Mouse (Mus musculus): Measurements from ENCODE around the gene D10Wsu102e. TPM values are rescaled to one million over a fixed set of nuclear protein-coding genes. Genes with fewer than 3 reads are reported as not detected.

D10Wsu102e gene
- polyA plus RNA-seq, 1 experiment from 2014 or later = 1.6 TPM

GRCm38 (mm10) chr10:83353680-83354332, 6.2 kb upstream of the D10Wsu102e start:
- DNase-seq (ENCODE audit: low spot score) (no peak), ATAC-seq (replicated peaks; ENCODE audit: low FRiP score) (no peak)
- Histone ChIP-seq H3K9me3 (ENCODE audit: control insufficient read depth, low read length) (no peaks in the 10 kb centered on the region), H3K36me3 (ENCODE audit: control insufficient read depth, insufficient read depth, low read length) (no peaks in the 10 kb centered on the region), H3K4me2 (ENCODE audit: low read depth, low read length, severe bottlenecking) (no peak overlapping the region), H3K4me3 (ENCODE audit: low read depth, low read length) (no peak overlapping the region), H3K9ac (ENCODE audit: low read length) (no peak overlapping the region), H3K27me3 (ENCODE audit: control insufficient read depth, insufficient read depth, low read length) (no peaks in the 10 kb centered on the region), H3K27ac (ENCODE audit: low read depth, low read length) (no peak overlapping the region), H3K4me1 (replicated peaks; ENCODE audit: control insufficient read depth, insufficient read depth, low read length) (no peaks in the 10 kb centered on the region)
- 67% methylated on average over 14 of the region's 14 CpGs for WGBS

- Histone ChIP-seq H3K4me3 (ENCODE audit: low read depth, low read length) (no peak overlapping the region), H3K27me3 (ENCODE audit: control insufficient read depth, insufficient read depth, low read length) (no peaks in the 10 kb centered on the region), H3K36me3 (ENCODE audit: control insufficient read depth, insufficient read depth, low read length) (no peaks in the 10 kb centered on the region), H3K9me3 (ENCODE audit: control insufficient read depth, low read length) (no peaks in the 10 kb centered on the region), H3K4me2 (ENCODE audit: low read depth, low read length, severe bottlenecking) (no peak overlapping the region), H3K4me1 (replicated peaks; ENCODE audit: control insufficient read depth, insufficient read depth, low read length) (no peaks in the 10 kb centered on the region), H3K9ac (ENCODE audit: low read length) (no peak overlapping the region), H3K27ac (ENCODE audit: low read depth, low read length) (no peak overlapping the region)
- DNase-seq (ENCODE audit: low spot score) (no peak), ATAC-seq (replicated peaks; ENCODE audit: low FRiP score) (no peak)
- 65% methylated on average over 8 of the region's 8 CpGs for WGBS
Observed at GRCm38 (mm10) chr10:83354333-83354719, 5.7 kb upstream of the D10Wsu102e start.

- no peaks in the 10 kb centered on the region for H3K27me3 ChIP-seq (ENCODE audit: control insufficient read depth, insufficient read depth, low read length)
- H3K27ac ChIP-seq (ENCODE audit: low read depth, low read length) = no peak overlapping the region
- H3K9ac ChIP-seq (ENCODE audit: low read length) = no peak overlapping the region
- ATAC-seq (replicated peaks; ENCODE audit: low FRiP score) (no peak), DNase-seq (ENCODE audit: low spot score) (no peak)
- peaks cover 2% of the 10 kb centered on the region for H3K4me1 ChIP-seq (replicated peaks; ENCODE audit: control insufficient read depth, insufficient read depth, low read length)
- H3K4me2 ChIP-seq (ENCODE audit: low read depth, low read length, severe bottlenecking) = no peak overlapping the region
- 85% methylated on average over 12 of the region's 12 CpGs for WGBS
- no peaks in the 10 kb centered on the region for H3K9me3 ChIP-seq (ENCODE audit: control insufficient read depth, low read length)
- no peaks in the 10 kb centered on the region for H3K36me3 ChIP-seq (ENCODE audit: control insufficient read depth, insufficient read depth, low read length)
- H3K4me3 ChIP-seq (ENCODE audit: low read depth, low read length) = no peak overlapping the region
Observed at GRCm38 (mm10) chr10:83356416-83356815, 3.6 kb upstream of the D10Wsu102e start.

- 90% methylated on average over 4 of the region's 4 CpGs for WGBS
- Histone ChIP-seq H3K4me3 (ENCODE audit: low read depth, low read length) (peak overlapping the region; percentile 89), H3K9ac (ENCODE audit: low read length) (peak overlapping the region; percentile 48), H3K27me3 (ENCODE audit: control insufficient read depth, insufficient read depth, low read length) (no peaks in the 10 kb centered on the region), H3K36me3 (ENCODE audit: control insufficient read depth, insufficient read depth, low read length) (no peaks in the 10 kb centered on the region; the same call in 1 of the 2 replicates), H3K4me1 (replicated peaks; ENCODE audit: control insufficient read depth, insufficient read depth, low read length) (peaks cover 5% of the 10 kb centered on the region), H3K27ac (ENCODE audit: low read depth, low read length) (peak overlapping the region; percentile 37; the same call in 1 of the 2 replicates), H3K9me3 (ENCODE audit: control insufficient read depth, low read length) (no peaks in the 10 kb centered on the region), H3K4me2 (ENCODE audit: low read depth, low read length, severe bottlenecking) (peak overlapping the region; percentile 61)
- DNase-seq (ENCODE audit: low spot score) (no peak), ATAC-seq (replicated peaks; ENCODE audit: low FRiP score) (no peak)
Observed at GRCm38 (mm10) chr10:83359451-83359850, 570 bp upstream of the D10Wsu102e start.

GRCm38 (mm10) chr10:83360356-83360755, 335 bp downstream of the D10Wsu102e start:
- no peak for ATAC-seq (replicated peaks; ENCODE audit: low FRiP score)
- DNase-seq (ENCODE audit: low spot score) = no peak

GRCm38 (mm10) chr10:83361643-83362382, 1.8 kb downstream of the D10Wsu102e start:
- Histone ChIP-seq H3K27ac (ENCODE audit: low read depth, low read length) (no peak overlapping the region), H3K4me1 (replicated peaks; ENCODE audit: control insufficient read depth, insufficient read depth, low read length) (peaks cover 5% of the 10 kb centered on the region), H3K4me3 (ENCODE audit: low read depth, low read length) (no peak overlapping the region), H3K9me3 (ENCODE audit: control insufficient read depth, low read length) (no peaks in the 10 kb centered on the region), H3K27me3 (ENCODE audit: control insufficient read depth, insufficient read depth, low read length) (no peaks in the 10 kb centered on the region), H3K4me2 (ENCODE audit: low read depth, low read length, severe bottlenecking) (peak overlapping the region; percentile 74; the same call in 1 of the 2 replicates), H3K9ac (ENCODE audit: low read length) (peak overlapping the region; percentile 12; the same call in 1 of the 2 replicates), H3K36me3 (ENCODE audit: control insufficient read depth, insufficient read depth, low read length) (peaks cover 7% of the 10 kb centered on the region; the same call in 1 of the 2 replicates)
- ATAC-seq (replicated peaks; ENCODE audit: low FRiP score) (no peak), DNase-seq (ENCODE audit: low spot score) (no peak)
- WGBS = 60% methylated on average over 5 of the region's 5 CpGs

More at GRCm38 (mm10) chr10:83360356-83360755, 335 bp downstream of the D10Wsu102e start:
- H3K27me3 ChIP-seq (ENCODE audit: control insufficient read depth, insufficient read depth, low read length) = no peaks in the 10 kb centered on the region
- H3K4me3 ChIP-seq (ENCODE audit: low read depth, low read length) = peak overlapping the region; percentile 89
- H3K4me1 ChIP-seq (replicated peaks; ENCODE audit: control insufficient read depth, insufficient read depth, low read length) = peaks cover 5% of the 10 kb centered on the region
- WGBS = under 1% methylated on average over 40 of the region's 40 CpGs
- peak overlapping the region; percentile 74 for H3K4me2 ChIP-seq (ENCODE audit: low read depth, low read length, severe bottlenecking)
- H3K9me3 ChIP-seq (ENCODE audit: control insufficient read depth, low read length) = no peaks in the 10 kb centered on the region
- peaks cover 1% of the 10 kb centered on the region; the same call in 1 of the 2 replicates for H3K36me3 ChIP-seq (ENCODE audit: control insufficient read depth, insufficient read depth, low read length)
- H3K9ac ChIP-seq (ENCODE audit: low read length) = peak overlapping the region; percentile 83
- H3K27ac ChIP-seq (ENCODE audit: low read depth, low read length) = peak overlapping the region; percentile 62

- DNase-seq (ENCODE audit: low spot score) (no peak), ATAC-seq (replicated peaks; ENCODE audit: low FRiP score) (no peak)
- Histone ChIP-seq H3K4me3 (ENCODE audit: low read depth, low read length) (no peak overlapping the region), H3K4me1 (replicated peaks; ENCODE audit: control insufficient read depth, insufficient read depth, low read length) (peaks cover 5% of the 10 kb centered on the region), H3K4me2 (ENCODE audit: low read depth, low read length, severe bottlenecking) (no peak overlapping the region), H3K9ac (ENCODE audit: low read length) (no peak overlapping the region), H3K27me3 (ENCODE audit: control insufficient read depth, insufficient read depth, low read length) (no peaks in the 10 kb centered on the region), H3K9me3 (ENCODE audit: control insufficient read depth, low read length) (no peaks in the 10 kb centered on the region), H3K36me3 (ENCODE audit: control insufficient read depth, insufficient read depth, low read length) (peaks cover 7% of the 10 kb centered on the region; the same call in 1 of the 2 replicates), H3K27ac (ENCODE audit: low read depth, low read length) (no peak overlapping the region)
- 92% methylated on average over 8 of the region's 8 CpGs for WGBS
Observed at GRCm38 (mm10) chr10:83363451-83363850, 3.4 kb downstream of the D10Wsu102e start.

GRCm38 (mm10) chr10:83368918-83369317, 8.9 kb downstream of the D10Wsu102e start:
- peaks cover 7% of the 10 kb centered on the region; the same call in 1 of the 2 replicates for H3K36me3 ChIP-seq (ENCODE audit: control insufficient read depth, insufficient read depth, low read length)
- no peak for ATAC-seq (replicated peaks; ENCODE audit: low FRiP score)
- no peak overlapping the region for H3K4me2 ChIP-seq (ENCODE audit: low read depth, low read length, severe bottlenecking)
- no peak for DNase-seq (ENCODE audit: low spot score)
- no peak overlapping the region for H3K27ac ChIP-seq (ENCODE audit: low read depth, low read length)
- H3K9me3 ChIP-seq (ENCODE audit: control insufficient read depth, low read length) = no peaks in the 10 kb centered on the region
- H3K4me1 ChIP-seq (replicated peaks; ENCODE audit: control insufficient read depth, insufficient read depth, low read length) = no peaks in the 10 kb centered on the region
- no peak overlapping the region for H3K9ac ChIP-seq (ENCODE audit: low read length)
- WGBS = 83% methylated on average over 5 of the region's 5 CpGs
- no peak overlapping the region for H3K4me3 ChIP-seq (ENCODE audit: low read depth, low read length)
- H3K27me3 ChIP-seq (ENCODE audit: control insufficient read depth, insufficient read depth, low read length) = no peaks in the 10 kb centered on the region

Data from forebrain, embryonic 11.5 days (tissue).